Mouse (Mus musculus) hindbrain, embryonic 14.5 days (tissue): Measurements from ENCODE around the gene Mgarp. TPM values are rescaled to one million over a fixed set of nuclear protein-coding genes. Genes with fewer than 3 reads are reported as not detected.
A peak's percentile ranks its signal among the peaks of the same experiment; 100 is the strongest.
"Not testable (repeated sequence)": the region's sequence is repeated elsewhere in the genome, so short reads cannot be mapped to it uniquely, and the experiment has no call there.

Experiments
- ATAC-seq: fragments of 200-750 bp; cut with Nextera tagmentation; 2 replicates; pipeline ENCODE4 v1.8.0; 2017; ENCODE audit warnings: moderate number of reproducible peaks, mild to moderate bottlenecking, moderate TSS enrichment, moderate library complexity; ENCODE audit not compliant: low FRiP score
- DNase-seq: peaks from one replicate; pipeline ENCODE4 v3.0.0-alpha.2; 2015; ENCODE audit warnings: low spot score
- H3K27ac ChIP-seq: fragments of 300-500 bp; sonication (generic); 2 replicates; pipeline ENCODE4 v1.5.1; 2014; ENCODE audit warnings: mild to moderate bottlenecking, moderate library complexity
- H3K27me3 ChIP-seq: fragments of 300-500 bp; sonication (generic); 2 replicates; pipeline ENCODE4 v1.6.1; 2014; ENCODE audit warnings: mild to moderate bottlenecking, low read length, mixed read lengths; ENCODE audit not compliant: control insufficient read depth, insufficient read depth
- H3K36me3 ChIP-seq: fragments of 300-500 bp; sonication (generic); replicated peaks from 2 replicates; pipeline ENCODE4 v1.6.1; 2014; ENCODE audit not compliant: control insufficient read depth, insufficient read depth
- H3K4me1 ChIP-seq: fragments of 300-500 bp; sonication (generic); replicated peaks from 2 replicates; pipeline ENCODE4 v1.6.1; 2014; ENCODE audit warnings: antibody characterized with exemption, low read length, mixed read lengths; ENCODE audit not compliant: control insufficient read depth, insufficient read depth
- H3K4me2 ChIP-seq: fragments of 300-500 bp; sonication (generic); replicated peaks from 2 replicates; pipeline ENCODE4 v1.6.1; 2014; ENCODE audit warnings: mild to moderate bottlenecking, moderate library complexity
- H3K4me3 ChIP-seq: fragments of 300-500 bp; sonication (generic); replicated peaks from 2 replicates; pipeline ENCODE4 v1.5.1; 2014; ENCODE audit warnings: mild to moderate bottlenecking, low read length
- H3K9ac ChIP-seq: fragments of 300-500 bp; sonication (generic); 2 replicates; pipeline ENCODE4 v1.6.1; 2014
- H3K9me3 ChIP-seq: fragments of 300-500 bp; sonication (generic); 2 replicates; pipeline ENCODE4 v1.6.1; 2016; ENCODE audit warnings: low read length; ENCODE audit not compliant: control insufficient read depth
- WGBS: fragments of 180-500 bp; shearing (Covaris S2); extraction: QIAGEN DNeasy Blood & Tissue Kit; methylation state at CpG from one replicate; pipeline ENCODE4 v1.1.7; 2014; 5-methylcytosine and 5-hydroxymethylcytosine counted together
- polyA plus RNA-seq: library from polyadenylated mRNA; unstranded; fragments of >200 nt; fragmentation: Nextera tagmentation; extraction: Ambion mirVana; gene quantifications from 2 replicates; pipeline ENCODE4 v1.2.1, GENCODE M21; 2014

The Mgarp gene
- polyA plus RNA-seq, 1 experiment from 2014 or later, result 0.16 TPM

DNA sequence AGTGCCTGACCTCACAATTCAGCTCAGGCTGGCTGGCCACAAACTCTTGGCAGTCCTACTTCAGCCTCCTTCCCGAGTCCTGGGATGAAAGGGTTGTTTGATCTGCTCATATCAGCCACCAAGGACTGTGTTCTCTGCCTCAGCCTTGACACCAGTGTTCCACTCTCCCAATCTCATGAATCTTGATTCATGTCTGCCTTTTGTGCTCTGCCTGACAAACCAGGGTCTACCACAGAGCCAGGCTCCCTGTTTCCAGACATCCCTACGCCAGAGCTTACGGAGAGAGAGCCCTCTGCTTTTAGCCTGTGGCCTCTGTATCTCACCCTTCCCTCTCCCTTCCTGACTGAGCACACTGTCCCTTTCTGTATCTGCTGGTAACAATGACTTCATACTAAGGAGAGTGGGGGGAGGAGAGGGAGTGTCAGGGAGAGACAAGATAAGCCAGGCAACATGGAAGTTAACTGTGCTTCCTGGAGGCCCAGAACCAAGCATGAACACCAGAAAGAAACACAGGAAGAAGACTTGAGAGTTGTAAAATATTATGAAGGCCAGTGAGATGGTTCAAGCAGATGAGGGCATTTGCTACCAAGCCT, 47.8 kb downstream of the Mgarp start:
- H3K9ac ChIP-seq, result no peak overlapping the region
- DNase-seq (no peak), ATAC-seq (no peak)
- H3K9me3 ChIP-seq, result no peaks in the 10 kb centered on the region
- H3K4me2 ChIP-seq, result no peak overlapping the region
- no peak overlapping the region for H3K27ac ChIP-seq
- no peaks in the 10 kb centered on the region for H3K27me3 ChIP-seq
- no peaks in the 10 kb centered on the region for H3K4me1 ChIP-seq
- 54% methylated on average over 3 of the region's 3 CpGs for WGBS
- no peak overlapping the region for H3K4me3 ChIP-seq
- H3K36me3 ChIP-seq, result no peaks in the 10 kb centered on the region

DNA sequence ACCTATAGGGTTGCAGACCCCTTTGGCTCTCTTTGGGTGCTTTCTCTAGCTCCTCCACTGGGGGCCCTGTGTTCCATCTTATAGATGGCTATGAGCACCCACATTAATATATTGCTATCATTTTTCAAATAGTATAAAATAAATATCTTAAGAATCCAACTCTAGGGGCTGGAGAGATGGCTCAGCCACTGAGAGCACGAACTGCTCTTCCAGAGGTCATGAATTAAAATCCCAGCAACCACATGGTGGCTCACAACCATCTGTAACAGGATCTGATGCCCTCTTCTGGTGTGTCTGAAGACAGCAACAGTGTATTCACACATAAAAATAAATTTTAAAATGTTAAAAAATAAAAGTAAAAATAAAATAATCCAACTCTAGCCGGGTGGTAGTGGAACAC, 51.5 kb downstream of the Mgarp start:
- not testable (repeated sequence) for H3K27ac ChIP-seq, H3K4me3 ChIP-seq, H3K4me2 ChIP-seq, H3K9ac ChIP-seq, ATAC-seq, H3K36me3 ChIP-seq, H3K9me3 ChIP-seq, DNase-seq, H3K4me1 ChIP-seq, H3K27me3 ChIP-seq
- WGBS, result 94% methylated on average over 2 of the region's 2 CpGs

DNA sequence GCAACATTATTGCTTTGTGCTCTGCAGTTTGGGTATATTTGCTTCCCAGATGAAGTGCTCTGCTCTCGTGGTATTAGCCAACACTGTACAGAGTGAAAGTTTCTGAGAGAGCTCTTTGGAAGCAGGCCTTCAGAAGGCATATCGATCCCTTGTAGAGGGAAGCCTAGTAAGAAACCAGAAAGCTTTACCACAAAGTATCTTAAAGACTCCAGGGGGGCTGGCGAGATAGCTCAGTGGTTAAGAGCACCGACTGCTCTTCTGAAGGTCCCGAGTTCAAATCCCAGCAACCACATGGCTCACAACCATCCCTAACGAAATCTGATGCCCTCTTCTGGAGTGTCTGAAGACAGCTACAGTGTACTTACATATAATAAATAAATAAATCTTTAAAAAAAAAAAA, 52.4 kb downstream of the Mgarp start:
- not testable (repeated sequence) for H3K27ac ChIP-seq, H3K36me3 ChIP-seq, H3K4me1 ChIP-seq, H3K4me2 ChIP-seq, H3K9me3 ChIP-seq, H3K27me3 ChIP-seq, H3K9ac ChIP-seq, ATAC-seq, DNase-seq, H3K4me3 ChIP-seq
- 93% methylated on average over 6 of the region's 6 CpGs for WGBS

DNA sequence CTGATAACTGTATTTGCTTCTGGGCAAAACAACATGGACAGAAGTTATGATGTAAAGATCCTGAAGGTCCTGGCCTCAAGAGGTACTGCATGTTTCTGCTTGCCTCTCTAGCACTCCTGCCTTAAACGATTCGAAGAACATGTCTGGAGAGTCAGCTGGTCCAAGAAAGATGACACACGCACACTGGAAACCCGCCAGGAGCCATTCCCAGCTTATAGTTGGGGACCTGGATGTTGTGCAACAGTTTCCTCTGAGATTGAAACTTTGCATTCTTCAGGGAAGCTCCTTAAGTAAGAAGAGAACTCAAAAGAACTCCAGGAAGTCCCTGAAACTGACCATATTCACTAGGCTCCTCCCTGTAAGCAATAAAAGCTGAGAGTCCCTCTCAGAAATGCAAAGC, 53.3 kb downstream of the Mgarp start:
- no peak for ATAC-seq

DNA sequence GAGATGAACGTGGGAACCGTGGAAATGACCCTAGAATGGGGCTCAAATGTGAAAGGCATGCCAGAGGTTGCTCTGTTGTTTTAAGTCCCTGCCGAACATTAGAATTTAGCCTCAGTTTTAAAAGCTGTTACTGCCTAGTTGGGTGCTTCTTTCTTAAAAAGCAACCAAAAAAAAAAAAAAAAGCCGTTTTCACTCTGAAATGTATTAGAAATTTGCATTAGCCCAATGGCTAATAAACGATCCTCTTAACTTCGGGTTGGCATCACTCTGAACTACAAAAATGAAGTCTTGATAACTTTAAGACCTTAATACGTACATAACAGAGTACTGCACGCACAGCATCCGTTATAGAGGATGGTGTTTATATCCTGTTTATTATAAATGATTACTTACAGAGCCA, 54.4 kb downstream of the Mgarp start:
- H3K27me3 ChIP-seq, result no peaks in the 10 kb centered on the region
- H3K9ac ChIP-seq, result peak overlapping the region; percentile 95
- peaks cover 15% of the 10 kb centered on the region; the same call in 1 of the 2 replicates for H3K4me1 ChIP-seq
- H3K36me3 ChIP-seq, result no peaks in the 10 kb centered on the region
- H3K4me2 ChIP-seq, result peak overlapping the region; percentile 94
- H3K27ac ChIP-seq, result peak overlapping the region; percentile 98
- H3K9me3 ChIP-seq, result no peaks in the 10 kb centered on the region
- DNase-seq, result no peak
- 7% methylated on average over 9 of the region's 9 CpGs for whole genome bisulfite sequencing
- H3K4me3 ChIP-seq, result peak overlapping the region; percentile 98
- no peak for ATAC-seq

More for the DNA sequence above, 53.3 kb downstream of the Mgarp start:
- Histone ChIP-seq H3K9ac (no peak overlapping the region), H3K27ac (no peak overlapping the region), H3K4me2 (no peak overlapping the region), H3K4me3 (no peak overlapping the region), H3K36me3 (no peaks in the 10 kb centered on the region), H3K4me1 (peaks cover 12% of the 10 kb centered on the region; the same call in 1 of the 2 replicates), H3K27me3 (no peaks in the 10 kb centered on the region), H3K9me3 (no peaks in the 10 kb centered on the region)
- WGBS, result 92% methylated on average over 4 of the region's 4 CpGs
- DNase-seq, result no peak

DNA sequence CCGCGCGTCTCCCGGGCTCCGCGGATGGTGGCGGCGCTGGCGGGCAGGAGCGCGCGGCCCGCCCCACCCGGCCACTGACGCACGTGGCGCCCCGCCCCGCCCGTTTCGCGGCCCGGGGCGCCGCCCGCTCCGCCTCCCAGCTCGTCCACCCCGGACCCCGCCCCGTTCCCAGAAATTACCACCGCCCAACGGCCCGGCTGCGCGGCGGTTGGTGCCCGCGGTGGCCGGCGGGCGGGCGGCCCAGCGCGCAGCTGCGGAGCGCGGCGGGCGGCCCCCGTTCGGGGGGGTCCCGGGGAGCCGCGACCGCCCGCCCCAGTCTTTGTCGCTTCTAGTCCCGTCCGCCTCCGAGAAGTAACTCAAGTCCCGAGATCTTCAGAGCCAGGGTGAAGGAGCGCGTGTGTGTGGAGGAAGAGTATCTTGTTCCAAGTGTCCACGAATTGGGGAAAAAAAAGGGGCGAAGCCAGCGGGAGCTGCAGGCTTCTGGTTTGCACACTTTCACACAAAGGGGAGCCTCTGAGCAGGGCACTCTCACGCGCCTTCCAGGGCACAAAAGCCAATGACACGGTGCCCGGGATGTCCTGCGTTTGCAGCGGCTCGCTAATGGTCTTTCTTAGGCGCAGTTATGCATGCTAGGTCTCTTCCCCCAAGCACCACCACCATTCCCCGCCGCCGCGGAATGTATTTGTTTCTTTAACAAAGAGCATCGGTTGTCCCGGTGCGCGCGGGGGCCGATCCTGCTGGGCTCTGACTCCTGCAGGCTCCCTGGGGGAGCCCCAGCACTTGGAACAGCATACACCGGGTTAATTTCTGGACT, 55.1 kb downstream of the Mgarp start:
- H3K27me3 ChIP-seq, result no peaks in the 10 kb centered on the region
- peak; percentile 77 for DNase-seq

DNA sequence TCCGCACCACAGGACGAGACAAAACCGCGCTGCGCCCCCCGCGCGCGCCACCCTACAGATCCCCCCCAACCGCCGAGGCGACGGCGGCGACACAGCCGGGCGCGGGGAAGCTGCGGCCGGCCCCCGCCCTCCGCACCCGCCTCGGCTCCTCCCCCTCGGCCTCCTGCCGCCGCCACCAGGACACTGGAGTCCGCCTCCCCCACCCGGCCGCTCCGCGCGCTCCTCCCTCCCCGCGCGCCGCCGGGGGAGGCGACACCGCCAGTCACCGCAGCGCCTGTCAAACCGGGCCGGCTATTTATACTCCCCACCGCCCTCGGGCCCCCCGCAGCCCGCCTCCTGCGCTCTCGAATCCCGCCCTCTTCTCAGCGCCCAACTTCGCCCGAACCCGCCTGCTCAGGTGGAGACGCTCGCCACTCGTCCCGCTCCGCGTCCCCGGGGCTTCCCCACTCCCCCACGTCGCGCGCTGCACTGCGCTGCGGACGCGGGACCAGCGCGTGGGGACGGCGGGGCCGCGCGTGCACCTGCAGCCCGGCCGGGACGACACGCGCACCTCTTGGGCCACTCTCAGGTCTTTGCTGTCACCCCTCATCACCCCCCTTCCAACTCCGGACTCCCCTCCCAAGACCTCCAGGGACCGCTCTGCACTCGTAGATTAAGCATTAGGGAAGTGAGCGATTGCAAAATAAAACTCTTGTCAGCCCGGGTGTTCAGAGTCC, 55.8 kb downstream of the Mgarp start, which contains the start of gene Elf2:
TSS of gene Elf2 (minus strand) at position 112 of the 716 bp plus-strand sequence.
- no peaks in the 10 kb centered on the region for H3K27me3 ChIP-seq
- peak within 1 kb of the TSS; percentile 98 for H3K27ac ChIP-seq
- peak within 1 kb of the TSS; percentile 98 for H3K4me3 ChIP-seq
- peaks cover 15% of the 10 kb centered on the region; the same call in 1 of the 2 replicates for H3K4me1 ChIP-seq
- H3K4me2 ChIP-seq, result peak within 1 kb of the TSS; percentile 94
- H3K9ac ChIP-seq, result peak within 1 kb of the TSS; percentile 95
- DNase-seq (peak; percentile 78), ATAC-seq (peak; percentile 82)
- WGBS, result 1% methylated on average over 56 of the region's 87 CpGs
- no peaks in the 10 kb centered on the region for H3K36me3 ChIP-seq
- H3K9me3 ChIP-seq, result no peaks in the 10 kb centered on the region

More for the DNA sequence above, 55.1 kb downstream of the Mgarp start:
- Histone ChIP-seq H3K27ac (peak overlapping the region; percentile 98), H3K4me1 (peaks cover 15% of the 10 kb centered on the region; the same call in 1 of the 2 replicates), H3K9me3 (no peaks in the 10 kb centered on the region), H3K4me2 (peak overlapping the region; percentile 94), H3K9ac (peak overlapping the region; percentile 95), H3K4me3 (peak overlapping the region; percentile 98), H3K36me3 (no peaks in the 10 kb centered on the region)
- WGBS, result under 1% methylated on average over 64 of the region's 86 CpGs
- peak; percentile 83 for ATAC-seq

DNA sequence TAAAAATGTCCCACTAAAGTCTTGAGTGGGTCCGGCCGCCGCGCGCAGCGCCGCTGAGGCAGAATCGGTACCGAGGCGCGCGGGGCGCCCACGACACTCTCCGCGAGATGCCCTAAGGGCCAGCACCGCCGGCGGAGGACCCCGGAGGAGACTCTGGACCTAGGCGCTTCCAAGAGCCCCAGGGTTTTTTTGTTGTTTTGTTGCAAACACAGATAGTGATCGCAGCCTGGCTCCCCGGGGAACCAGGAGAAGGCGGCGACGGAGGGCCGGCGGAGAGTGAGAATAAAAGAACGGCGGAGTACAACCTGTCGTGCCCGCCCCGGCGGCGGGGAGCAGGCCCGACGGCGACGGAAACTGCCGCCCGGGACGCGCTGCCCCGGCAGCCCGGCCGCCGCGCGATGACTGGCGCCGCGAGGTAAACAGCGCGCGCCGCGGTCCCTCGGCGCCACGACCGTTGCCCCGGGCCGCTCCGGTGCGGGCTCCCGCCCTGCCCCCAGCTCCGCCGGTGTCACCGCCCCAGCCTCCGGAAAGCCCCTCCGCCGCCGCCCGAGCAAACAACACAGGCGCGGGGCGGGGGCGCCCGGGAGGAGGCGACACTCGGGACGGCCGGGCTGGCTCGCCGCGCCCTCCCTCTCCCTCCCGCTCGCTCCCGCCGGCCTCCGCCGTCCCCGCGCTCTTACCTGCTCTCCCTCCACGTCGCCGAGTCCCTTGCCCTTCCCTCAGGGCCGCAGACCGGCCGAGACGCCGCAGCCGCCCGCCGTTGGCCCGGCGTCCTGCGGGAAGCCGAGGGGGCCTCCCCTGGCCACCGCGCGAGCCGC, 56.6 kb downstream of the Mgarp start:
- DNase-seq (no peak), ATAC-seq (peak; percentile 61)
- peak overlapping the region; percentile 95 for H3K9ac ChIP-seq
- peaks cover 15% of the 10 kb centered on the region; the same call in 1 of the 2 replicates for H3K4me1 ChIP-seq
- H3K27me3 ChIP-seq, result no peaks in the 10 kb centered on the region
- H3K4me2 ChIP-seq, result peak overlapping the region; percentile 94
- peak overlapping the region; percentile 98 for H3K27ac ChIP-seq
- under 1% methylated on average over 106 of the region's 113 CpGs for WGBS
- H3K4me3 ChIP-seq, result peak overlapping the region; percentile 98
- H3K36me3 ChIP-seq, result no peaks in the 10 kb centered on the region
- H3K9me3 ChIP-seq, result no peaks in the 10 kb centered on the region
